In the genomic region with DNA sequence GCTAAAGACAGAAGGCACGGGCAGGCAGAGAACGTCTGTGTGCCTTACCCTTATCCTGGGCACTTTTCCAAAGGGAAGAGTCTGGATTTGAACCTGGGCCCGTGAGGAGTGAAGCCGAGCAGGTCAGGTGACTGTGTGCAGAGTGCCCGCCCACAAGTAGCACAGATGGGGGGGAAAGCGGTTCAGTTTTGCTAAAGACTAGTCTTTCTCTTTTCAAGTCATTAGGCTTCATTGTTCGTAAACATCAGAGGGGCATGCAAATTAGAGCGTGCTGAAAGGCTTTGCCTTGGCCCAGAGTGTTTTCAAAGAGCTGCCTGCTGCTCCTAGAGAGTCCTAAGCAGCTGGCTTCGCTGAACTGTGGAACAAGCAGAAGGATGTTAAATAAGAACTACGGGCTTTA, we compare ENCODE assay signal across 9 mouse cellular contexts. TPM values are rescaled to one million over a fixed set of nuclear protein-coding genes. Genes with fewer than 3 reads are reported as not detected.
DNase-seq lines count a peak whose midpoint lies in the region; ATAC-seq lines count a peak whose summit lies in the region.
"Had no signal": no experiment of that assay in that cellular context is flagged by ENCODE, and none has a peak within 500 bp of the region (broad histone marks: within the 10 kb centered on the region; RNA-seq: fewer than 3 reads in every experiment).

No protein-coding gene starts in this region.

- no peak for ATAC-seq in megakaryocyte, adult 5-6 weeks (ENCODE audit: poor library complexity, severe bottlenecking)

- peaks cover 67% of the 10 kb centered on the region for H3K4me1 ChIP-seq in forebrain, embryonic 10.5 days

- peak overlapping the region; percentile 73 for H3K27ac ChIP-seq in forebrain, embryonic 10.5 days
- H3K27ac ChIP-seq: left cerebral cortex, adult 2 months had no signal

- intact Hi-C loops in left cerebral cortex, postnatal 14 days (cut with DNase I): no loop called here

- peaks cover 78% of the 10 kb centered on the region for H3K36me3 ChIP-seq in forebrain, embryonic 10.5 days (replicated peaks)

- peak; percentile 31 for DNase-seq in lung, postnatal 36 days
- no peak for DNase-seq in lung, adult 18-20 months
- DNase-seq in forebrain, embryonic 10.5 days (ENCODE audit: extremely low spot score, low spot score): peak; percentile 63
- DNase-seq in left cerebral cortex, postnatal 14 days (ENCODE audit: low spot score in 2 of 2): peak; percentile 44 to 74
- peak; percentile 91 for DNase-seq in retina, postnatal 1 day
- DNase-seq in gastrocnemius, adult 8-10 months (ENCODE audit: low spot score in 2 of 2): no peak
- DNase-seq in kidney, postnatal 4 days: no peak

- 18% methylated on average over 10 of the region's 10 CpGs for WGBS in forebrain, embryonic 10.5 days

- H3K27me3 ChIP-seq in forebrain, embryonic 10.5 days (ENCODE audit: poor library complexity, severe bottlenecking): no peaks in the 10 kb centered on the region

- H3K9me3 ChIP-seq in forebrain, embryonic 10.5 days: no peaks in the 10 kb centered on the region

- no peak overlapping the region for H3K4me3 ChIP-seq in forebrain, embryonic 10.5 days
- H3K4me3 ChIP-seq: left cerebral cortex, adult 2 months had no signal

RNA-seq across cellular contexts. Expression of gene Heg1, which starts 50.4 kb away (rescaled TPM):
- 22.8 and 23.1 TPM in 2 replicates for polyA plus RNA-seq in forebrain, embryonic 10.5 days (2016; fragmentation: Nextera tagmentation; extraction: Ambion mirVana)
- total RNA-seq in left cerebral cortex, postnatal 14 days (2021): 10 to 100 TPM; 37.6 to 37.7 TPM
- total RNA-seq in megakaryocyte, adult 5-6 weeks (2015): 21.0 and 21.5 TPM in 2 replicates
- total RNA-seq in megakaryocyte, adult 5-6 weeks (2017): 10.7 and 12.0 TPM in 2 replicates
- 10 to 100 TPM; 20.8 to 31.3 (median 24.2) TPM for total RNA-seq in gastrocnemius, adult 8-10 months (2022)

RNA-seq across cellular contexts. Expression of gene Muc13, which starts 59.3 kb away (rescaled TPM):
- polyA plus RNA-seq in forebrain, embryonic 10.5 days (2016; fragmentation: Nextera tagmentation; extraction: Ambion mirVana): 0.24 and 0.38 TPM in 2 replicates
- total RNA-seq in left cerebral cortex, postnatal 14 days (2021): not detected
- 1.2 and 2.1 TPM in 2 replicates for total RNA-seq in megakaryocyte, adult 5-6 weeks (2015)
- total RNA-seq in megakaryocyte, adult 5-6 weeks (2017): 0.81 and 1.8 TPM in 2 replicates
- not detected for total RNA-seq in gastrocnemius, adult 8-10 months (2022)

Comparison
In these comparisons a context has a peak if more than half of its experiments do, and no peak if none do; other contexts are left out.
1. DNase-seq: peak in lung, postnatal 36 days (single experiment), forebrain, embryonic 10.5 days (single experiment), left cerebral cortex, postnatal 14 days (2 of 2) and retina, postnatal 1 day (single experiment); none in lung, adult 18-20 months (0 of 2), gastrocnemius, adult 8-10 months (0 of 2) and kidney, postnatal 4 days (0 of 2).